Mouse (Mus musculus) hindbrain, embryonic 13.5 days (tissue): ENCODE data around the gene Tent5c. TPM values are rescaled to one million over a fixed set of nuclear protein-coding genes. Genes with fewer than 3 reads are reported as not detected.
A peak's percentile ranks its signal among the peaks of the same experiment; 100 is the strongest.

Experiments
- ATAC-seq: fragments of 200-750 bp; cut with Nextera tagmentation; 2 replicates; pipeline ENCODE4 v1.8.0; 2017; ENCODE audit warnings: moderate TSS enrichment; ENCODE audit not compliant: low FRiP score
- H3K27ac ChIP-seq: fragments of 300-500 bp; sonication (generic); 2 replicates; pipeline ENCODE4 v1.5.1; 2015; ENCODE audit warnings: inconsistent platforms, mild to moderate bottlenecking, moderate library complexity
- H3K27me3 ChIP-seq: fragments of 300-500 bp; sonication (generic); 2 replicates; pipeline ENCODE4 v1.6.1; 2015; ENCODE audit warnings: mild to moderate bottlenecking, inconsistent platforms
- H3K36me3 ChIP-seq: fragments of 300-500 bp; sonication (generic); 2 replicates; pipeline ENCODE4 v1.6.1; 2015; ENCODE audit warnings: mild to moderate bottlenecking, inconsistent platforms
- H3K4me1 ChIP-seq: fragments of 300-500 bp; sonication (generic); replicated peaks from 2 replicates; pipeline ENCODE4 v1.6.1; 2015; ENCODE audit warnings: inconsistent platforms
- H3K4me2 ChIP-seq: fragments of 300-500 bp; sonication (generic); 2 replicates; pipeline ENCODE4 v1.6.1; 2015; ENCODE audit warnings: inconsistent platforms, mild to moderate bottlenecking, moderate library complexity
- H3K4me3 ChIP-seq: fragments of 300-500 bp; sonication (generic); 2 replicates; pipeline ENCODE4 v1.5.1; 2015; ENCODE audit warnings: mild to moderate bottlenecking, inconsistent platforms
- H3K9ac ChIP-seq: fragments of 300-500 bp; sonication (generic); 2 replicates; pipeline ENCODE4 v1.6.1; 2015; ENCODE audit warnings: mild to moderate bottlenecking, inconsistent platforms
- H3K9me3 ChIP-seq: fragments of 300-500 bp; sonication (generic); 2 replicates; pipeline ENCODE4 v1.6.1; 2016; ENCODE audit warnings: inconsistent platforms
- WGBS: fragments of 180-500 bp; shearing (Covaris S2); methylation state at CpG from one replicate; pipeline ENCODE4 v1.1.7; 2015; 5-methylcytosine and 5-hydroxymethylcytosine counted together
- polyA plus RNA-seq: library from polyadenylated mRNA; unstranded; fragments of >200 nt; fragmentation: Nextera tagmentation; extraction: Ambion mirVana; gene quantifications from 2 replicates; pipeline ENCODE4 v1.2.1, GENCODE M21; 2015

Tent5c gene
- polyA plus RNA-seq, 1 experiment from 2014 or later = 3.6 TPM

DNA sequence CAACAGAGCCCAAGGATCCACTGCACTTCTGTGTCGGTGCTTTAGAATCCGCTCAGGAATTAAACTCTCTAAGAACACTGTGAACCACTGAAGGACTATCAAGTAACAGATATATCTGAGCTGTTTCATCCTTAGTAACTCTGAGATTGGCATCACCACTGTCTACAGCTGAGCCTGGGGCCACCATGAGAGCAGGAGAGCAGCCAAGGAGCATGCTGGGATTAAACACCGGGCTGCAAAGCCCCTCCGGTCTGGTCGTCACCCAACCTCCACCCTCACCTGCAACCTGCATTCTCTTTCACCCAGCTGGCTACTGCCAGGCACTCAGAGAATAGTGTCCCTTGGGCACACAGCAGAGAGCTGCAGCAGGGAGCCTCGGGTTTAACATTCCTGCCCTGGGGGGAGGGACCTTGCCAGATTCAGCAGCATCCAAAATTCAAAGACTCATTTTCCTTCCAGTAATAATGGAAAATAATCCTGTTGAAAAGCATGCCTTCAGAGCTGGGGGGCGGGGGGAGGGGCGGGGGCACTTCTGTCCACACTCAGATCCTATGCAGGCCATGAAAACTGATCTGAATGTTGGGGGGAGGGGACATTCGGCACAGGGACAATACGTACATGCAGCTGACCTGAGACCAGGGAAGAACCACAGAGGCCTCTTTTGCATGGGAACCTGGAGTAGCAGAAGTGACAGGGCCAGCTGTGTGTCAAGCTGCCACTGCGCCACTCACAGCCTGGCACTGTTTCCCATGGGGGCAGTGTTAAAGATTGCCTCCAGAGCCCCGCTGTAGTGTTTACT lies 25.8 kb downstream of the Tent5c start:
- Histone ChIP-seq H3K27me3 (no peaks in the 10 kb centered on the region), H3K36me3 (no peaks in the 10 kb centered on the region), H3K9me3 (no peaks in the 10 kb centered on the region), H3K9ac (no peak overlapping the region), H3K4me3 (no peak overlapping the region), H3K4me1 (peaks cover 21% of the 10 kb centered on the region), H3K4me2 (no peak overlapping the region), H3K27ac (peak overlapping the region; percentile 30; the same call in 1 of the 2 replicates)
- no peak for ATAC-seq
- 29% methylated on average over 12 of the region's 12 CpGs for WGBS

DNA sequence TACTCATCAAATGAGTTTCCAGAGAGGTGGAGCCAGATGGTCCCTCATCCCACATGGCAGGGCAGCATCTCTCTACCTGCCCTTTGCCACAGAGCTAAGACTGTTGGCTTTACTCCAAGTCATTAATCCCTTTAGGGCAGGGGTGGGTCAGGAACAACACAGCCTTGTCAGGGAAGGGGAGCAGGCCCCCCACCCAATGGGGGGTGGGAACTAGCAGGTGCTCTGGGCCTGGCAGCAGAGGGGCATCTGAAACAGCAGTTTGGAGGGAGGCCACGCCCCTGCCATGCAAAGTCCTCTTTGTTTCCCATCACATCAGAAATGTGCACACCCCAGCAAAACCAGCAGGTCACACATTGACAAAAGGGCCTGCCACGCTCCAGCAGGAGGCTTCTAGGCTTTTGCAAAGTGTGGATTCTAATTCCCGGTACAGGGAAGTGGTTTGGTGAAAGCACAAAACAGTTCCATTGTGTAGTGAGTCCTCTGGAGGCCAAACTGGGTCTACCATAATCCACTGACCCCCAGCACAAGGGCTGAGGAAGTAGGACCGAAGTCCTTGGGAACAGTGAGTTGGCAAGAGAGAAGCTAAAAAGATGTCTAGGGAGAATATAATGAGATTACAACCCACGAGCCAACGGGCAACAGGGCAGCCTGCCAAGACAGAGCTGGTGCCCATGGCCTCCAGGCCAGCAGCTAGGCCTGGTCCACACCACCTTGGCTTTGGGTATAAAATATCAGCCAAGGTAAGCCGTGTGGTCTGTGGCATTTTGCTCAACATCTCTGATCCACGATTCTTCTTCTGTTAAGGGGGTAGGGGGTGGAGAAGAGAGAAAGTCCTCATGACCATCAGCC lies 26.7 kb downstream of the Tent5c start:
- Histone ChIP-seq H3K4me1 (peaks cover 21% of the 10 kb centered on the region), H3K27ac (peak overlapping the region; percentile 30; the same call in 1 of the 2 replicates), H3K4me2 (no peak overlapping the region), H3K4me3 (no peak overlapping the region), H3K36me3 (no peaks in the 10 kb centered on the region), H3K9me3 (no peaks in the 10 kb centered on the region), H3K27me3 (no peaks in the 10 kb centered on the region), H3K9ac (no peak overlapping the region)
- peak; percentile 58 for ATAC-seq
- WGBS = 46% methylated on average over 8 of the region's 8 CpGs

DNA sequence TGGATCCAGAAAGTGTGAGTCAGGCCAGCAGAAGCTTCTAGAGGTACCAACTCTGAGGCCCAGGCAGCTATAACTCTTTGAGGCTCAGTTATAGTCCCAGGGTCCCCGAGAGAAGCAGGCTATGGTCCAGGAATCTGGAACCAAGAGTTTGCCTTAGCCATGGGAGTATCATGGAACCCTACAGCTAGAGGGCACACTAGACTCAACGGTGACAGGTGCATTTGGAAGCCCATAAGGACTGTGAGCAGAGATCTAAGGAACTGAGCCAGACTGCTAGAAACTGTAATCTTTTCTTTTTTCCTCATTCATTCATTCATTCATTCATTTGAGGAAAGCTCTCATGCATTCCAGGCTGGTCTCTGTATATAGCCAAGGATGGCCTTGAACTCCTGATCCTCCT lies 28.6 kb downstream of the Tent5c start:
- Histone ChIP-seq H3K4me2 (no peak overlapping the region), H3K27me3 (no peaks in the 10 kb centered on the region), H3K4me3 (no peak overlapping the region), H3K27ac (no peak overlapping the region), H3K9ac (no peak overlapping the region), H3K36me3 (no peaks in the 10 kb centered on the region), H3K9me3 (no peaks in the 10 kb centered on the region), H3K4me1 (peaks cover 21% of the 10 kb centered on the region)
- WGBS = 84% methylated on average over 2 of the region's 2 CpGs
- ATAC-seq = no peak

DNA sequence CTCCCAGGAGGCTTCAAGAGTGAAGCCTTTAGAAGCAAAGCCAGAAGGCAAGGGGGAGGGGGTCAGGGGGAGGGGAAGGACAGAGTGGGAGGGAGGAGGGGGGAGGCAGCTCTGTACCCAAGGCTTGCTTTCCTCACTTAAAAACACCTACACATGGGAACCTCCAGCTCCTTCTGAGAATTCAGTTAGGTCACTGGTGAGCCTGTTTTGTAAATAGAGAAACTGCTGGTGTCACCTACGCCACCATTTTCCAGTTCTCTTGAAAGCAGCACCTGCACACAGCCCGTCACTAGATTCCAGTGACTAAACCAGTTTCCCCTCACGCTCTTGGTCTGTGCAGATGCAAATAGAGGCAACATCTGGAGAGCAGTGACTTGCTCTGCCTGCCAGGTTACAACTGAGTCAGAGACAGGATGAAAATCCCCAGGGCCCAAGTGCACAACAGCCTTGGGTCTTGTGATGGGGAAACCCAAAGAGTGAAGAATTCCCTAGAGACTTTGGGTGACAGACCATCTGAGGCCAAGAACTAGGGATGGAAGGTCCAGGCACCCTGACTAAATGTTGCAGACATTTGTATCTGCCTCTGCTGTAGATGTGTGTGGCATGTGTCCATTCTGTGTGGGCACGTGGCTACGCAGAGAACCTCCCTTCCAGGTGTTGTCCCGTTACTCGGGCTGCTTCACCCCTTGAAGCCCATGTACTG lies 45.2 kb downstream of the Tent5c start:
- no peaks in the 10 kb centered on the region for H3K36me3 ChIP-seq
- H3K27me3 ChIP-seq = no peaks in the 10 kb centered on the region
- no peak overlapping the region for H3K27ac ChIP-seq
- no peak for ATAC-seq
- H3K4me2 ChIP-seq = no peak overlapping the region
- H3K9me3 ChIP-seq = no peaks in the 10 kb centered on the region
- H3K4me1 ChIP-seq = no peaks in the 10 kb centered on the region
- WGBS = 92% methylated on average over 7 of the region's 7 CpGs
- no peak overlapping the region for H3K9ac ChIP-seq
- no peak overlapping the region for H3K4me3 ChIP-seq

DNA sequence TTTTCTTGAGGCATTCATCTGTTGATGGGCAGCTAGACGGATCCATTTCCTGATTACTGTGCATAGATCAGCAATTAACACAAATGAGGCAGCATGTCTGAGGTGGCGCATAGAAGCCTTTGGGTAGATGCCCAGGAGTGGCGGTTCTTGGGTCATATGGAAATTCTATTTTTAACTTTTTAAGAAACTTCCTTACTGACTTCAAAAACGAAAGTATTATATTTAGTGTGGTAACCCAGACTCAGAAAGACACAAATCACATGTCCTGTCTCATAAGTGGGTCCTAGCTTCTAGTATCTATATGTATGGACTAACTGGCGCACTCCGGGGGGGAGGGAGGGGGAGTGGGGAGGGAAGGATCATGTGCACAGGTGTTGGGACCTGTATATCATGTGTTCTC lies 46.6 kb downstream of the Tent5c start:
- Histone ChIP-seq H3K36me3 (no peaks in the 10 kb centered on the region), H3K9me3 (no peaks in the 10 kb centered on the region), H3K27ac (no peak overlapping the region), H3K27me3 (no peaks in the 10 kb centered on the region), H3K4me3 (no peak overlapping the region), H3K9ac (no peak overlapping the region), H3K4me1 (no peaks in the 10 kb centered on the region), H3K4me2 (no peak overlapping the region)
- 88% methylated on average over 6 of the region's 6 CpGs for WGBS
- no peak for ATAC-seq

DNA sequence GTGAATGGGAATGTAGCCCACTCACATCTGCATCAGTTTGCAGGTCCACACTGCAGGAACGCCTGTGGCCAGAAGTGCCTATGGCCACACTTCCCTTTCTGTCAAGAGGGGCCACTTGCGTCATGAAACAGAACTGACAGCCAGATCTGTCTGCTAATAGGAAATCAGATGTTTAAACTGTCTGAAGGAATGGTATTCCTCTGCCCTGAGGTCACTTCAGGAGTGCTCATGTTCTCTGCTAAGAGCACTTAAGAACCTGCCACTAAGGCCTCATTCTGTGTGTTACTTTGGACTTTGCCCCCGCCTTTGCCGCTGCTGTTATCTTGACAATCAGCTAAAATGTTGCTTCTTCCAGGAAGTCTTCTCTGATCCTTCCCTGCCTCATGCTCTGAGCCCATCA lies 48.4 kb downstream of the Tent5c start:
- H3K9me3 ChIP-seq = no peaks in the 10 kb centered on the region
- no peak for ATAC-seq
- H3K27me3 ChIP-seq = no peaks in the 10 kb centered on the region
- no peak overlapping the region for H3K9ac ChIP-seq
- H3K27ac ChIP-seq = no peak overlapping the region
- no peaks in the 10 kb centered on the region for H3K4me1 ChIP-seq
- H3K4me3 ChIP-seq = no peak overlapping the region
- WGBS = 88% methylated on average over 4 of the region's 4 CpGs
- no peak overlapping the region for H3K4me2 ChIP-seq
- H3K36me3 ChIP-seq = no peaks in the 10 kb centered on the region

DNA sequence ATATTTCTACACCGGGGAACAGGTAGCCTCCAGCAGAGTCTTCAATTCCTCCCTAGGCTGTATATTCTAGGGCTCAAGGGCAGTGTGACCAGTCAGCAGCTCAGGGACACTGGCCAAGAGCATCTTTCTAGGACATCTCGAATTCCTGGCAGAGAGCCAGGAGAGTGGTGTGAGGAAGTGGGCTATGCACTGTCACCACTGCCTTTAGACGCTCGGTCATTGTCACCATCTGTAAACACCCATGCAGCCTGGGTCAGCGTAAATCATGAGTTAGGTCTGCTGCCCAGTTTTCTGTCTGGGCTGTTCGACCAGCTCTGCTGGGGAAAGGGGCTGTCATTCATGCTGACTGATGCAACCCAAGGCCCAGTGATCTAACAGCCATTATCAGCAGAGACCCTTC lies 49.1 kb downstream of the Tent5c start:
- no peaks in the 10 kb centered on the region for H3K4me1 ChIP-seq
- no peak overlapping the region for H3K9ac ChIP-seq
- H3K9me3 ChIP-seq = no peaks in the 10 kb centered on the region
- no peaks in the 10 kb centered on the region for H3K27me3 ChIP-seq
- no peaks in the 10 kb centered on the region for H3K36me3 ChIP-seq
- H3K4me2 ChIP-seq = no peak overlapping the region
- 58% methylated on average over 6 of the region's 6 CpGs for WGBS
- no peak overlapping the region for H3K4me3 ChIP-seq
- no peak overlapping the region for H3K27ac ChIP-seq
- peak; percentile 63; the same call in 1 of the 2 replicates for ATAC-seq

DNA sequence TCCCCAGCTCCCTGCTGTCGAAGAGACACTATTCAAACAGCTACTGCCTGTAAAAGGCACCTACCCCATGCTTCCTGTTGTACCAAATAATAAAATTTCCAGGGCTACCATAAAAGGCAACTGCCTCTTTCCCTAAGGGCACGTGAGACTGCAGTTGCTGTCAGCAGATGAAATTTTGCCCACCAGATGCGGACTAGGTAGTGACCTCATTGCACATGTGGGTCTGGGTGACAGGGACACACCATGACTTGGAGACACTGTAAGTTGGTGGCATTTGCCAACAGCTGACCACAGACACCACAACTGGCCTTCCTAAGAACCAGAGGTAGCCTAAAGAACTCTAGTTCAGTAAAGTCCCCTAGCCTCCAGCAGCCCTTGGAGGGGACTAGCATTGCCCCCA lies 50.0 kb downstream of the Tent5c start:
- WGBS = 86% methylated on average over 3 of the region's 3 CpGs
- no peaks in the 10 kb centered on the region for H3K27me3 ChIP-seq
- H3K4me3 ChIP-seq = no peak overlapping the region
- no peaks in the 10 kb centered on the region for H3K36me3 ChIP-seq
- H3K4me1 ChIP-seq = no peaks in the 10 kb centered on the region
- H3K9ac ChIP-seq = no peak overlapping the region
- H3K27ac ChIP-seq = no peak overlapping the region
- no peak overlapping the region for H3K4me2 ChIP-seq
- H3K9me3 ChIP-seq = no peaks in the 10 kb centered on the region
- no peak for ATAC-seq

DNA sequence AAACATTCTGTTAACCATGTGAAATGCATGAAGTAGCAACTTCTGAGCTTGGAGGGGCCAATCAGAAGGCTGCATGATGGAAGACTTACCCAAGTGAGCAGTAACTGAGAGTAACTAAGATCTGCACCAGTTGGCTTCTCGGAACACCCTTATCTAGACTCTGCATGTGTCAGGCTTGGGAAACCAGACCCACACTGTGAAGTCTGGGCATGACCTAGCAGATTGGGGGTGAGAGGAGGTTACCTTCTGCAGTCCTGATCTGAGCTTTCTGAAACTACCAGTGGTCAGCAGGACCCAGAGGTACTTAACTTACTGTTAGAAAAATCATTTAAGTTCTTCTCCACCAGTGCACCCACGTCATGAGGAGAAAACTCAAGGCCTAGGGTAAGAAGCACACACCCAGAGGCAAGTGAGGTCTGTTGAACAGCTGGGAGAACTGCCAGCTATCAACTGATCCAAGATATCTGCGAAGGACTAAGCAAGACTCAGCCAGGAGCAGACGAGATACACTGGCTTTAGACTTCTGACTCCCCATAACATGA lies 50.6 kb downstream of the Tent5c start:
- Histone ChIP-seq H3K4me3 (no peak overlapping the region), H3K36me3 (no peaks in the 10 kb centered on the region), H3K27me3 (no peaks in the 10 kb centered on the region), H3K9ac (no peak overlapping the region), H3K4me1 (no peaks in the 10 kb centered on the region), H3K9me3 (no peaks in the 10 kb centered on the region), H3K27ac (no peak overlapping the region), H3K4me2 (no peak overlapping the region)
- no peak for ATAC-seq
- WGBS = 85% methylated on average over 4 of the region's 4 CpGs

DNA sequence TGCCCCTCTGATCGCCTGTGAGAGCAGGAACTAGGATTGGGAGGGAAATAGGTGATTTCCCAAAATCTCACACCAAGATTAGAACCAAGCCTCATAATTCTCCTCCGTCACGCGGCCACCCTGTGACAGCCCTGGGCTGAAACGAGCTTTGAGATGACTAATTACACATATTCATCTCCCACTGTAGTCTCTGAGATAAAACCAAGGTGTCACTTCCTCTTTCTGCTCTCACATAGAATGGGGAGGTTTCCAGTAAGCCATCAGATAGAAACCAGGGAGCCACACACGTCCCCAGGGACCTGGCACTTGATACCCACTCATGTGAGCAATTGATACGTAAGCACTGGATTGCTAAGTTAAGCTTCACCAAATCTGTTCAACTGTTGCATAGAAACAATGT lies 52.4 kb downstream of the Tent5c start:
- Histone ChIP-seq H3K9ac (no peak overlapping the region), H3K4me2 (no peak overlapping the region), H3K4me1 (no peaks in the 10 kb centered on the region), H3K27ac (no peak overlapping the region), H3K27me3 (no peaks in the 10 kb centered on the region), H3K9me3 (no peaks in the 10 kb centered on the region), H3K36me3 (no peaks in the 10 kb centered on the region), H3K4me3 (no peak overlapping the region)
- no peak for ATAC-seq
- 88% methylated on average over 7 of the region's 7 CpGs for WGBS

DNA sequence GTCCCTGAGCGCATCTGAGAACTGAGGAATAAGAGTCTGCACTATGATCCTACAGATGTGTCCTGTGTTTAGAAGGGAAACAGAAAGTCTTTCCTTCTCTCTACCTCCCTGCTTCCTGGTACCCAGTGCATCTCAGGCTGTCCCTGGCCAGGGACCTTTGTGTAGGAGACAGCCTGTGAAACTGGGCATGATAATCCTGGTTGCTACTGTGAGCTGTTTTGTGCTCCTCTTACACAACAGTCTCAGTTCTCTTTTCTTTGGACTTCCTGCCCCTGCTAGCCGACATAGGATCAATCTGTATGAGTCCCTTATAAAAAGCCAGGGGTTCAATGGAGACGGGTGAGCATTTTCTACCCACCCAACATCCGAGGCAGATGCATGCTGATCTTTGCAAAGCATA lies 57.4 kb downstream of the Tent5c start:
- Histone ChIP-seq H3K27ac (no peak overlapping the region), H3K4me1 (no peaks in the 10 kb centered on the region), H3K36me3 (no peaks in the 10 kb centered on the region), H3K4me2 (no peak overlapping the region), H3K4me3 (no peak overlapping the region), H3K9me3 (no peaks in the 10 kb centered on the region), H3K27me3 (no peaks in the 10 kb centered on the region), H3K9ac (no peak overlapping the region)
- WGBS = 90% methylated on average over 4 of the region's 4 CpGs
- ATAC-seq = no peak

DNA sequence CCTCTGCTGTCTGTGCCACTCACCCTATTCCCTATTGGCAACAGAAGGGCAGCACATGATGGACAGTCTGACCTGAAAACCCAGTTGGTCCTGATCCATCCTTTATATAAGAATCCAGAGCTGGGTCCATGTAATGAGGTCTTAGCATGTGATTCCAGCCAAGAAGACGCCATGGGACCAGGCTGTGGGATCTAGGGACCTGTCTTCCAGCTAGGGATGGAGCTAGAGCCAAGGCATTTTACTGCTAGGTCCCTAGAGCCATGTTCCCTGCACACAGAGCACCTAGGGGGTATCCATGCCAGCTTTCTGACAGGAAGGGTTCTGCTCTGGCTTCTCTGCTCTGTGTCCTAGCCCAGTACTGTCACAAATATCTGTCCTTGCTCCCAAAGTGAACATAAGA lies 58.4 kb downstream of the Tent5c start:
- ATAC-seq = no peak
- H3K9ac ChIP-seq = no peak overlapping the region
- 76% methylated on average over 1 of the region's 1 CpGs for WGBS
- no peak overlapping the region for H3K4me2 ChIP-seq
- H3K4me1 ChIP-seq = no peaks in the 10 kb centered on the region
- H3K27ac ChIP-seq = no peak overlapping the region
- H3K4me3 ChIP-seq = no peak overlapping the region
- no peaks in the 10 kb centered on the region for H3K36me3 ChIP-seq
- H3K27me3 ChIP-seq = no peaks in the 10 kb centered on the region
- H3K9me3 ChIP-seq = no peaks in the 10 kb centered on the region
